Mouse (Mus musculus) cerebellum, postnatal 14 days (tissue): ENCODE data around the gene Cblb.

Experiments used
- DNase-seq, 2 experiments: peaks; one replicate each; pipeline ENCODE4 v3.0.0; 2021; ENCODE audit warnings: mixed read lengths in 2 of 2

Cblb gene

DNA sequence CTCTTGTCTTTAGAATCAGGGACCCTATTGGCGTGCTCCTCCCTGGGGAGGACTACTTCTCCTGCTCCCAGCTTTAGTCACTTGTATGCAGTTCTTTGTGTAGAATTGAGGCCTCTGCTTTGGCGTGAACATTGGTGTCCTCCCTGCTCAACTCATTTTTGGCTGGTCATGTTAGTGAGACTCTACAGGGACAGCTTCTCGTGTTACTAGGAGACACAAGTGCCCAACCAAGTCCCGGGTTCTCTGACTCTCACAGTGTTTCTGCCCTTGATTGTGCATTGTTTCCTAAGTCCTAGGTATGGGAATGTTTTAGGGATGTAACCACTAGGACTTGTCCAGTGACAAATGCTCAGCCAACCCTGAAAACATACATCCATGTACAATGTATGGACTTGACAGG, 9.9 kb downstream of the Cblb start:
- DNase-seq: no peak

DNA sequence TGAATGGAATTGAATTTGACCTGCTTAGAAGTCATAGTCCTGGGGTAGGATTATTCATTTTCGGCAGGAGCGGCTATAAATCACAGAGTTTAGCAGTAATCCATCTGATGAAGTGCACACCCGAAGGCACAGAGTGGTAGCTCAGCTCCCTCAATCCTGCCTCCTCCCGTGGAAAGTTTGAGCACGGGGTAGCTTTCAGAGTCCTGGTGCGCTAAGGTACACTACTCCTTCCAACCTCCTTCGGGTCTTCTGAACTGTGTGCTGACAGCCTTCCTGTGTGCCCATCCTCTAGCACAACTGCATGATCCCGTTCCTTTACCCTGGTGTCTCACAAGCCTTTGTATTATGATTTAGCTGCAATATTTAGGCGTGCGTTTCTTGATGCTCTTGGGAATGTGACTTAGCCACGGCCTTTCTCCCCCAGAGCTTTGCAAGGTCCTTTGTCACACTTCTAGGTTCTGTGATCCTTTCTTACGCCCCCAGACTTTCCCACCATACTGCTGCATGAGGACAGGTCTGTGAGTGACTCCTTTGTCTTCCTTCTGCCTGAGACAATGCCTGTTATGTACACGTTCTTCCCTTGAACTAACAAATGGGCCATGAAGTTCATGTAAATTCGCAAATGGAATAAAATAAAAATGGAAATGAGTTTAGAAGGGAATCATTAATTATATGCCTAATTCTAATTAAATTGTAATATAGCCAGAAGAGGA, 11.8 kb downstream of the Cblb start:
- no peak for DNase-seq

DNA sequence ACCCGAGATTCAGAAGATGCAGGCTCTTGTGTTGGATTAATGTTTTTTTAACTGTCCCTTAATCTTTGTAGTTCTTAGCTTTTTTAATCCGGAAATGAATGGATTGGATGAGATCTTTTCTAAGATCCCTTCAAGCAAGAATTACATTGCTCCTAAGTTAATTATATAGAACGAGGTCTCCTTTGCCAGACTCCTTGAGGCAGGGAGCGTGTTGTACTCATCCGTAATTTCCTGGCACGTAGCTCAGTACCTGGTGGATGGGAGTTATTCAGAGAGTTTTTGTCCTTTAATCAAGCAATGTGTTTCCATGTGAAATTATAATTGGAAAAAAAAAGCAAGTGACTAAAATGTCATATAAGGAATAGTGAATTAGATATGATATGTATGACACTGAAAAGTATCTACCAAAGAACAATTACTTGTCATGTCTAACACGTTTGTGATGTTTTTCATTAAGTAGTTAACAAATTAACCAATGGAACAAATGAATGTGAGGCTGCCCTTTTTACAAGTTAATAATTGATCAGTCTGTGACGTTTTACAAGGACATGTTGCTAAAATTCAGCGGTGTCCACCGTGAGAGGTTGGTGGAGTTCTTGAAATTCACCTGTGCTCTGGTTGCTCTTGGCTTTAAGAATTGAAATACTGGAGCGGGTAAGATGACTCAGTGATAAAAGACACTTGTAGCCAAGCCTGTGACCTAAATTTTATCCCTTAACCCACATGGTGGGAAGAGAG, 12.5 kb downstream of the Cblb start:
- no peak for DNase-seq

DNA sequence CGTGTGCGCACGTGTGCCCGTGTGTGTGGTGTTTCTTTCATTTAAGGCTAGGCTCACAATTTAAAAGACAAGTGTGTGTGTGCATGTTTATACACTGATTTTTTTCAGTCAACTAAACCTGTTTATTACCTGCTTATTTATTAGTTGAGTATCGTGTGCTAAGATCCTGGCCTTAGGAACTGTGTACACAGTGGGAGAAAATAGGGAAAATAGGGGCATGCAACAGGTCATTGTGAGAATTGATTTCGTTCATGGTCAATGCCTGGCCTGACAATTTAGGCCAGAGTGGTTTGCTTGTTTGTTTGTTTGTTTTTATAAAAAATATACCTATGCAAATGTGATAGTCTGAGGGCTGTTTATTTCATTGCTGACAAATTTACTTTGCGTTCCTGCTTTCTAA, 13.5 kb downstream of the Cblb start:
- no peak for DNase-seq

DNA sequence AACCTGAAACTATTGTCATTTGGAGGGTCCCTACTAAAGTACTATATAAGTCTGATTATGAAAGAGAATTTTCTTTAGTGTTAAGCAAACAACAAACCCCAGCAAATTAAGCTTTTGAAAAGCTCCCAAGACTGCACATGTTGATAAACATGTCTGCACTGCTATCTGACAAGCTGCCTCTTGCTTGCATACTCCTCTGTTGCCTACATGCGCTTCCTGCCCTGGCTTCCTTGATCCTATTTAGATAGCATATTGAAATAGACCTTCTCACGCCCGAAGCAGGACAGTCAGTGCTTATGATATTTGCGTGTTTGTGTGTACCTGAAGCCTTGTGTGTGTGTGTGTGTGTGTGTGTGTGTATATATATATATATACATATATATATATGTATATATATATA, 14.0 kb downstream of the Cblb start:
- no peak for DNase-seq

DNA sequence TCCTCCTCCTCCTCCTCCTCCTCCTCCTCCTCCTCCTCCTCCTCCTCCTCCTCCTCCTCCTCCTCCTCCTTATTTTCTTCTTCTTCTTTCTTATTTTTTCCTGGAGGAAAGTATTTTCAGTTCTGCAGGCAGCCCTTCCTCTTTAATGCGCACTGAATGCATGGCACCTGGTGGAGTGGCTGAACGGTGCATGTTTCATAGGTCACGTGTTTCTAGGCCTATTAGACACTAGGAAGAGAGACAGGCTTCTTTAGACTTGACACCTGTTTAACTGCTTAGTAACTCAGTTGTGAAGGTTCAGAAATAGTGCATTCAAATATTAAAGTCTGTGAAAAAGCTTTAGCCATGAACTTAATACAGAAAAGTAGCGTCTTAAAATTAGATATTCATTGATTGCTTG, 15.4 kb downstream of the Cblb start:
- no peak for DNase-seq

DNA sequence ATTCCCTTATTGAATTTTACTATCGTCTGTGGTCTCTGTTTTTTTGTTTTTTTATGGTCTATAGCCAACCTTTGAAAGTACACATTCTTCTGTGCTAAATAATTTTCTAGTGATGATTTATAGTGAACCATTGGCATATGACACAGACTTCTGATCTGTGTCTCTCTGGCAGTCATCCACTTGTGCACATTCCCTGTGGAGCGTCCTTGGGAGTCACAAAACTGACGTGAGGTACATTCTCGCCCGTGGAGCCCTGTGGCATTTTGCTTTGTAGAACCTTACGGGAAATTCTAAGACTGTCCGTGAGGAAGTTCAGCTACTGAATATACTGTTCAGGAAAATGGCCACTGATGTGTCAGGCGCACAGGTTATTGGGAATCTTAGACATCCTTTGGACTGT, 20.1 kb downstream of the Cblb start:
- peak; percentile 25 to 42 for DNase-seq

DNA sequence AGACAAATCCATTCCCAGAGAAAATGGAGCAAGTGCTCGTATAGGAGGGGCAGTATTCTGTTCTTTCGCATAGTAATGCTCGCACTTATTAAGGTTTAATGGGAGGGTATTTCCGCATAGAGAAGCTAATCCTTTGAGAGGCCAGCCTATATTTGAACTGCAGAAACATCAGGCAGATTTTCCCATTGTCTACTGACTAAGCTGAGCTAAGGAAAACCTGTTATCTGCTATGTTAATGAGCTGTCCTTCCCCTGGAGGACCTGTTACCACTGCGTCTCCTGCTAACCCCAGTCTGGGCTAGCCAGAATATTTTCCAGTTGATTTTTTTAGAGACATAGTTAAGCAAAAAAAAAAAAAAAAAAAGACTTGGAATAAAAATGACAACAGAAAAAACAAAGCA, 21.7 kb downstream of the Cblb start:
- DNase-seq: no peak

DNA sequence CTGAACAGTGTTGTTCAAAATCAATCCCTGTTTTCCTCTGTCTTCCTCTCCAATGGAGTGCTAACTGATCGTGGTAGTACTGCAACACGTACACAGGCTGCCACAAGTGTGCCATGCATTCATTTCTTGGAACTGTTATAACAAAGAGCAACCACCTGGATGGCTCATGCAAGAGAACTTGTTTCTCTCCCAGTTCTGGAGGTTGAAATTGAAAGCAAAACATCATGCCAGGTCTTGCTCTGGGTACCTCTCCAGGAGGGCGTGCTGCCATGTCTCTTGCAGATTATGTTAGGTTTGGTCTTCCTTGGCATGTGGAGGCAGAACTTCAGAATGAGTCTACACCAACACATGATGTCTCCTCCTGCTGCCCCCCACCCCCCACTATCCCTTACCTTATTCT, 24.2 kb downstream of the Cblb start:
- DNase-seq: no peak

DNA sequence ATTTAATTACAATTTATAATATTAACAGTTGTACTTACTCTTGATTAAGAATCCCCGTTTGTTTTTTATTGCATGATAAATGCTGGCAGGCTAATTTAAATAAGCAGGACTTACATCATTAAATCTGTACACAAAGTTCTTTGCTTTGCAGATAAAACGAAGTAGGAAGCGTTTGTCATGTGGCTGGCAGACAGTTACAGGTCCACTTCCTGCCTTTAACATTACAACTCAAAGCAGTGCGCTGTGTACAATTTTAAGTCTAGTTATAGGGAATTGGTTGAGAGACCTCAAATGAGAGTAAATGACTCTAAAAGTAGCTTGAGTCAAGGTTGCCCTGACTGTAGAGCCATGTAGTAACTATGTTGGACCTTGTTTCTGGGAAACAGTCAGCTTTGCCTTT, 25.1 kb downstream of the Cblb start:
- no peak for DNase-seq

DNA sequence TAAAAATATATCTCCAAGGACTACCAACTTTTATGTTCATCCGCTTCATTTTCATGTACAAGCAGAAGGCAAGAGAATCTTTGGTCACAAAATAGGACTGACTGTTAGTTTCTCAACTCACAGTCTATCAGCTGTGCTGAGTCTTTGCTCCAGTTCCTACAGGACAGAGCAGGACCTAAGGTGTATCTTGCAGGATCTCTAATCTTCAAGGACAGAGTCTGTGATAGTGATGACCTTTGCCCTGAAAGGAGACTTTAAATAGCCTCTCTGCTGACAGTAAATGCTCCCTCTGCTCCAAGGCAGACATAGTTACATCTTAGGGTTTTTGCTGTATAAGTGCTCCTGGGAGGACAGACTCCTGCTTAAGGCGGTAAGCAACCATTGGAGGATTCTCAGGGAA, 26.3 kb downstream of the Cblb start:
- DNase-seq: no peak

DNA sequence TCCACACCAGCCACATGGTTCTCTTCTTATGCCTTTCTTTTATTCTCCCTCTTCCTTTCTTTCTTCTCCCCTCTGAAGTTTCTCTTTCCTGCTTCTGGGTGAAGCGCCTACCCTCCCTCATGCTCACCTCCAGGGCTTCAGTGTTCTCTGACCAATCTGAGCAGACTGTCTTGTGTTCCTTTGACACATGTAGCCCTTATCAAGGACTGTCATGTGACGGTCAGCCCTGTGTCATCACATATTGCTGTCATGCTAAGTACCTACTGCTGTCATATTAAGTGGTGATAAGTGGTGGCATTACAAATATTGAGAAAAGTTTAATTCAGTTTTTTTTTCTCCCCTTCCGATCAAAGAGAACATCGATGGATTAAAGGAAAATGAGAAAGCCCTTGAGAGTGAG, 28.5 kb downstream of the Cblb start:
- no peak for DNase-seq

DNA sequence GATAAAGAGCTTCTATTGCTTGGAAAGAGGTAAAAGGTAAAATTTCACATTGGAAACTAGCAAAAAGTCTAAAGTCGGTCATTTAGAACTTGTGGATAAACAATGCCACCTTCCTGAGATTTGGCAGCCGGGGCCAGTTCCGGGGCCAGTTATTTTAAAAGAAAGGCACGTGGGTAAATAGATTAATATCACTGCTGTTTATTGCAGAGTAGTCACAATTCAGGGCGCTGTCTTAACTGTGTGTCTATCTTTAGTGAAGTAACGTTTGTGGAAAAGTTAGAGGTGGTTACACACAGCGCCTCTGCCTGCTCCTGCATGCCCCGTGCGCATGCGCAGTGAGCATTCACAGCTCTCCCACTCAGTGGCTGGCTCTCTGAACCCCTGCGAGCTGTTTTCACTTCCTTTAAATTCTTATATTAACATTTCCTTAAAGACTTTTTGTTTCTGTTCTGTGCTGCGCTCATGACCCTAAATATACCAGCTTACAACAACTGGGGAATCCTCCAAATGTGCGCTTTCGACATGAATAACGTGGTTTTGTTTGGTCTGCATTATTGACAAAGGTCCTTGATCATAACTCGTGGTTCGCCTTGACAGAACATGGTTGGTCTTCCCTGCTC, 29.2 kb downstream of the Cblb start:
- no peak for DNase-seq

DNA sequence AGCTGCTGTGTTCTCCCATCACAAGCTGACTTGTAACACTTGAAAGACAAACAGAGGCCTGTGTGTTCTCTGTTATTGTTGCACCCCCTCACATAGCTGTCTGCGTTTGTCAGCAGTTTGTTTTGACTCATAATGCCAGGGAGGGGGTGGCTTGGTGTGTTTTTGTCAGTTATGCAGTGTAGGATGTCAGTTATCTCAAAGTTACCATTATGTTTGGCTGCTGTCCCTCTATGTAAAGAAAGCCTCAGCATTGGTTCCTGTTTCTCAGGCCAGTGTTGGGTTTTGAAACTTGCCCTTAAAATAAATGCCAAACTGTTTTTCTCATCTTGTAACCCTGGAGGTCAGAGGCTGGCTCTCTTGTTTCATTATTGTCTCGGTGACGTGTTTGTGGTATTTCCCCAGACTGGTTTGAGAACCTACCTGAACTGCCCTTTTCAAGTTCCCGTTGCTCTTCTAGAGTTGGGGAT, 30.0 kb downstream of the Cblb start:
- DNase-seq: no peak

DNA sequence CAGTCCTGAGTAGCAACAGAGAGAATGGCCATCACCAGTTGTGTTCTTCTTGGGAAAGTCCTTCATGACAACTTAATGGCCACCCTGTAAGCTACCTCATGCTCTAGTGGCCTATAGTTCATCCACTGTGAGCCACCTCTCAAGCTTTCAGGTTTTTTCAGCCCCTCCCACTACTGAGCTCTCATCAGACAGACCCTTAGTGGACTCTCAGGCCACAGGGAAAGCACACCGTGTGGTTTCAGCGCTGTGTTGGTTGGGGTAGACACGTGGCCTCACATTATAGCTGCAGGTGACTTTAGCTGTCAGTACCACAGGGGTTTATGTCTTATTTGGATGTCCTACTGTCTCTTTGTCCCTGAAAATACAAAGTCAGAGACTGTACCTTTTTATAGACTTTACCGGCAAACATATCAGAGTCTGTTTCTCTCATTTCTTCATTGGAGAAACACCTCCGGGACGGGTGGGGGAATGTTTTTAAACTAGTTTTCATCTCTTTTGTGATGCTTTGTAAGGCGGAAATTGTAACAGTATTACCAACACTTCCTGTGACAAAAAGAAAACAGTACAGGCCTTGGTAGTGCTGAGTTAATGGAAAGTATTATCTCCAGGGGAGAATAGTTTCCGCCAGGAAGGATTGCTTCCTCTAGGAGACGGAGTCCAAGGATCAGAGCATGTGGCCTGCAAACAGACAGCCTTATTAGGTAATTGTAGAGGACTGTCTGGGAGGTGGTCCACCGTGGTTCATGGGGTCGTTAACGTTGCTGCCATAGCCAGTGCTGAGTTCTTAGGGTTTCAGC, 33.5 kb downstream of the Cblb start:
- DNase-seq: no peak

DNA sequence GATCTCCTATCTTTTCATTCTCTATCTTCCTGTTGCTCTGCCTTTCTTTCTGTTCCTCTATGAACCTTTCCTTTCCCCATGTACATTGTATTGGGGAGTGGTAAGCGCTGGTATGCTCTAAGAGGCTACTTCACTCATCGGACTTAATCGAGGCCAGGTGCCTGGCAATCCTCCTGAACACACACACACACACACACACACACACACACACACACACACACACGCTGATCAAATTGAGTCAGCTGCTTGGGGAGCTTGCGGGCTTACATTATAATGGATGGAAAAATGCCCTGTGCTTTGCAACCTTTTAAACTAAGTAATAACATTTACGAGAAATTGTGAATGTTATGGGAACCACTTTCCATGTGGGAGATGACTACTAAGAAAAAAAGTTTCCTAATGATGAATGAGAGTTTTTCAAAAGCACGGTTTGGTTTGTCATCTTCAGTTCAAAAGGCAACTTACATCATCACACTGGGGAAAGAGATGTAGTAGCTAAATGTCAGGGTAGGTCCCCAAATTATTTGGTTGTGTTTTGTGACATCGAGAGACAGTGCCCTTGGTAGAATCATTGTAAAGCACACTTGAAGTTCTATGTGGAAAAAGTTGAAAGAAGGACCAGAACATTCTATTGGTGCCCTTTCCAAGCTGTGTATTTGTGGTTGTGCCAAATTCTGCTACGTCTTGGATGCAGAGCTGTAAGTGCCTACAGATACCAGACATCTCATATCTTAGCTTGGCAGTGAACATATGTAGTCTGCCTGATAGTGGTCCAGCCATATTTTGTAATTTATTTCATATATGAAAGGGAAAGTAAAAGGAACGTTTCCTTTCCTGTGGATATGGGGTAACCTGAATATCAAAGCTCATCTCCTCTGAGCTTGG, 36.8 kb downstream of the Cblb start:
- DNase-seq: no peak

DNA sequence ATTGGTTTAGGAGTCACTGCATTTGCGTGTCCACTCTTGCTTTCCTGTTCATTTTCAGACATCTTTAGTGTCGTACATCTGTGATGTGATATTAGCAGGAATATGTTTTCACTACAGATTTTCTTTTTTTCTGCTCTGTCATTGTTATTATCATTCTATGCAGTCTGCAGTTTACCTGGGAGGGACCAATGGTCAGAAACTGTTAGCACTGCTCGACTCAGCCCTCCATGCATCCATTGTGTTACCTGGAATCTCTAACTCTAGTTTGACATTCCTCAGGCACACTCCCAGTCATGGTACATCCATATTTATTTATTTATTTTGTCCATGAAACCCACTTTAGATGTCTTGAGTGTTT, 37.5 kb downstream of the Cblb start:
- no peak for DNase-seq

DNA sequence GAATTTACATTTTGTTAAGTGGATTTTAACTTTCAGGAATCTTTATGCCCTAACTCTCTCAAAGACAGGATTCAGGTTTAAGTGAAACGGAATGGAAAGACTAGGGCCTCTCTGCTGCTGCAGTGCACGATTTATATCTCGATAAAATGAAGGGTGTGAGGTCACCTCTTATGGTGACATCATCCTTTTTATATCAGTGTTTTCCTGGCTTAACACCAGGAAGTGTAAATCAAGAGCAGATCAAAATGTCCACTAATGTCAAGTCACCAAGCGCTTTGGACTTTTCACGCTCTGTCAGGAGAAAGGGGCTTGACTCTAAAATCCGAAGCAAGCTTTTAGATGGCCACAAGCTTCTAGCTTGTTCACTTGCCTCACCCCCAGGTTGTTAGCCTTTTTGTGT, 38.6 kb downstream of the Cblb start:
- no peak for DNase-seq

DNA sequence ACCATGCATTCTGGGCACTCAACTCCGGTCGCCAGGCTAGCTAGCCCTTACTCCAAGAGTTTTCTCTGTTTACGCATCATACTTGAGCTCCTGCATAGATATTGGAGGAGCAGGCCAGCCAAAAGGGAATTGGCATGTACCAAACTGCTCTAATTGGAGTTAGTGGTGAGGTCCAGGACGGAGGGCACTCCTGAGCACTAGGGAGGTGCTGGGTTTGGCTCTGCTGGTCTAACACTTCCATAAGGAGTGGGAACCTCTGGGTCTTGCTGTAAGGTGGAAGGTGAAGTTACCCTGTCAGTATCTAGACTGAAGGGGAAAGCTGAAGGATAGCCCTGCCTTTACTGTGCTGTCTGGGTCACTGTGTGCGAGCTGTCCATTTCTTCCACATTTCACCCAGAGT, 39.1 kb downstream of the Cblb start:
- DNase-seq: no peak

DNA sequence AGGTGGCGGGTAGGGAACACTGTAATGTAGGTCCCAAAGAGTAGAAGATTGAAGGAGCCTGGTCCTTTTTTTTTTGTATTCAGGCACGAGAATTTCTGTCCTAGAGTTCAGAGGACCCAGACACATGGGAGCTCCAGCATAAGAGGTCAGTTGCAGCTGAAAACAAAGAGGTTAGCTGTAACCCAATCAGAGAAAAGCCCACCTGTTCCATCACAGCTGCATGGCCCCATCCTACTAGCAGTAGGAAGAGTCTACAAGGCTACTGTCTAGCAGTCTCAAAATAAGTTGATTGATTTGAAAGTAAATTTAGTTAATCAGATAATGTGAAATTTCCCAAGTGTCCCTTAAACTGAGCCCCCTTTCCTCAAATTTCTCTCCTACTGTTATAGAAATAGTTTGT, 40.3 kb downstream of the Cblb start:
- no peak for DNase-seq

DNA sequence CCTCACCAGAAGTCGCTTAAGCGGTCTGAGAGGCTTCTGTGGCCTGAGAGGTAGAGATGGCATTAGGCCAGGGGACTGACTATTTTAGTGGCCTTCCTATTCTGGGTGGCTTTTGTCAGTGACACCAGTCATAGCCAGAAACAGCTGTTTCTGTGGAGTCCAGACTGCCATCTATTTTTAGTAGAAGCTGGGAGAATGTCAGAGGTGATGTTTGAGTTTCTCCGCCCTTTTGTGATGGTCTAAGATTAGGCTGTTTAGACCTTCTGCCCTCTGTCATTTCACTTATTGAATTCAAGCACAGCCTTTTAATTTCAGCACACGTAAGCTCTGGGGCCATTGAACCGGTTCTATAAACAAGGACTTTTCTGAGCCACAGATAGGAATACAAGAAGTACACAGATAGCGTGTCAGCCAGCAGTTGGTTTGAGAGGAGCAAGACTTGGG, 40.8 kb downstream of the Cblb start:
- DNase-seq: no peak

DNA sequence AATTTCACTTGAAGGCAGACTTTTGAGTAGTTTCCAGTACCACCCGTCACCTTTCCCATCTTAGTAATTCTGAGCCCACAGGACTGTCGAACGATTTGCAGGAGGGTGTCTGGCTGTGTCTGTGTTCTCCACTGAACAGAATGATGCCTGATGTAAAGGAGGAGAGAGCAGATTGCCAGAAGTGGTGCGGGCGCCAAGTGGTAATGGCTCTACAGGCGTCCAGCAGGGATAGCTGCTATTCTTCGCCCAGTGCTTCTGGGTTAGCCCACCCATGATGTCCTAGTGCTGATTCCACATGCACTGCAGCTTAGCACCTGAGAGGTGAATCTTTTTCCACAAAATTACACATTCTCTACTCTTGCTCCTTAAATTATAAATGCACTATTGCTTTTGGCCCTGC, 45.6 kb downstream of the Cblb start:
- peak; percentile 76 to 87 for DNase-seq
